Comparison of ENCODE assay signal across 14 mouse cellular contexts in the genomic region with DNA sequence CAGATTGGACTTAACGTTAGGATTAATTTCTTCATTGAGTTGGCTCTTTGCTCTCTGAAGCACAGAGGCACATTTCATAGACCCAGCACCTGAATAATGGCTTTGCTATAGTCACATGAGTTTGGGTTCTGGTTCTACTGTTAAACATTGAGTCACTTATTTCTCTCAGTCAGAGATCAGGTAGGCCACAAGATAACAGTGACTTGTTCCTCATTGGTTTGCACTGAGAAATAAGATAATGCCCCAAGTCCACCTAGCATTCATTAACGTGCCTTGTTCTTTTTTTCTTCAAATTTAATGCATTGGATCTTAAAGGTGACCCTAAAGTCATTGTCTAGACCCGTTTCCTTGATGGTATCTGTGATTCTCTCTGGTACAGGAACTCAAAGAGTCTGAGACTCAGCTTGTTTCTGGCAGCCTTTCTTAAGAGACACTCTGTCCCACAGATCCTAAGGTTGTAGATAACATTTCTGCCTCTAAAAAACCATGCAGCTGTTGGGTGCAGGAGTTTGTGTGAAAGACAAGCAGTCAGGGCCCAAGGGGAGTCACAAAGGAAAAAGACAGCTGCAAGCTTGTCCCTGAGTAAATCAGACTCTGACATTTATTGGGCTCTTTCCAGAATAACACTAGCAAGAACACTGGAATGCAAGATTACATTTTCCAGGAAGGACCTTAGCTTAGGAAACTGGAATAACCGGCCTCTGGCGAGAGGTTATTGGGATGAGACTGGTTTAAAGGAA. TPM values are rescaled to one million over a fixed set of nuclear protein-coding genes. Genes with fewer than 3 reads are reported as not detected.
A peak's percentile ranks its signal among the peaks of the same experiment; 100 is the strongest.
DNase-seq lines count a peak whose midpoint lies in the region; ATAC-seq lines count a peak whose summit lies in the region.
"Had no signal": no experiment of that assay in that cellular context is flagged by ENCODE, and none has a peak within 500 bp of the region (broad histone marks: within the 10 kb centered on the region; RNA-seq: fewer than 3 reads in every experiment).

No protein-coding gene starts in this region.

- no peaks in the 10 kb centered on the region for H3K36me3 ChIP-seq in kidney, embryonic 14.5 days (ENCODE audit: control insufficient read depth, insufficient read depth, low read length)
- no peaks in the 10 kb centered on the region for H3K36me3 ChIP-seq in heart, embryonic 16.5 days (ENCODE audit: control insufficient read depth, insufficient read depth)
- H3K36me3 ChIP-seq in limb, embryonic 15.5 days, result no peaks in the 10 kb centered on the region

- no peak overlapping the region for H3K4me2 ChIP-seq in kidney, embryonic 14.5 days (replicated peaks; ENCODE audit: low read depth, low read length)
- H3K4me2 ChIP-seq in heart, embryonic 16.5 days (ENCODE audit: low read depth, low read length), result no peak overlapping the region
- H3K4me2 ChIP-seq in limb, embryonic 15.5 days, result no peak overlapping the region

- H3K9me3 ChIP-seq in kidney, embryonic 14.5 days (ENCODE audit: control insufficient read depth, low read length), result no peaks in the 10 kb centered on the region
- H3K9me3 ChIP-seq in heart, embryonic 16.5 days (replicated peaks; ENCODE audit: control insufficient read depth, low read length), result no peaks in the 10 kb centered on the region
- no peaks in the 10 kb centered on the region for H3K9me3 ChIP-seq in limb, embryonic 15.5 days

- DNase-seq in kidney, adult 11 months, result peak; percentile 19
- peak; percentile 50 for DNase-seq in gonadal fat pad, adult 2 months (ENCODE audit: low read depth)
- DNase-seq in cerebellum, adult 8-10 months, result no peak
- no peak for DNase-seq in left cerebral cortex, postnatal 4 days
- DNase-seq: thymus, postnatal 4 days had no signal

- no peak for ATAC-seq in kidney, embryonic 14.5 days (ENCODE audit: low FRiP score, low TSS enrichment)
- no peak for ATAC-seq in heart, embryonic 16.5 days (replicated peaks; ENCODE audit: extremely low read depth, insufficient read depth, low FRiP score)
- ATAC-seq in limb, embryonic 15.5 days (ENCODE audit: insufficient number of reproducible peaks, low FRiP score, low TSS enrichment, low read depth), result no peak
- ATAC-seq: hindbrain, postnatal 0 days had no signal

- no peak overlapping the region for H3K4me3 ChIP-seq in kidney, embryonic 14.5 days (ENCODE audit: low read length)
- no peak overlapping the region for H3K4me3 ChIP-seq in heart, embryonic 16.5 days (ENCODE audit: low read length)
- no peak overlapping the region for H3K4me3 ChIP-seq in limb, embryonic 15.5 days
- H3K4me3 ChIP-seq: erythroblast, embryonic 14.5 days had no signal

- peaks cover 5% of the 10 kb centered on the region; the same call in 1 of the 2 replicates for H3K4me1 ChIP-seq in kidney, embryonic 14.5 days (ENCODE audit: control insufficient read depth, insufficient read depth, low read length)
- H3K4me1 ChIP-seq in heart, embryonic 16.5 days (ENCODE audit: control insufficient read depth, insufficient read depth, low read length), result peaks cover 20% of the 10 kb centered on the region
- H3K4me1 ChIP-seq in limb, embryonic 15.5 days, result no peaks in the 10 kb centered on the region; the same call in 1 of the 2 replicates

- no peaks in the 10 kb centered on the region for H3K27me3 ChIP-seq in kidney, embryonic 14.5 days (ENCODE audit: control insufficient read depth, insufficient read depth, low read length)
- no peaks in the 10 kb centered on the region for H3K27me3 ChIP-seq in heart, embryonic 16.5 days (ENCODE audit: control insufficient read depth, insufficient read depth, low read length)
- no peaks in the 10 kb centered on the region for H3K27me3 ChIP-seq in limb, embryonic 15.5 days

- WGBS in kidney, embryonic 14.5 days, result 45% methylated on average over 5 of the region's 5 CpGs
- 43% methylated on average over 5 of the region's 5 CpGs for WGBS in heart, embryonic 16.5 days
- WGBS in limb, embryonic 15.5 days, result 39% methylated on average over 5 of the region's 5 CpGs

- H3K27ac ChIP-seq in kidney, embryonic 14.5 days (ENCODE audit: low read depth, low read length), result no peak overlapping the region
- H3K27ac ChIP-seq in heart, embryonic 16.5 days (ENCODE audit: low read length), result peak overlapping the region; percentile 52
- peak overlapping the region; percentile 8; the same call in 1 of the 2 replicates for H3K27ac ChIP-seq in limb, embryonic 15.5 days
- H3K27ac ChIP-seq: hindbrain, postnatal 0 days had no signal

- intact Hi-C loops in left cerebral cortex, postnatal 4 days (cut with DNase I), result no loop called here

- no peak overlapping the region for H3K9ac ChIP-seq in kidney, embryonic 14.5 days (ENCODE audit: low read depth, low read length)
- 0 out of 2 replicates have a peak overlapping the region, but pooled peaks have one; percentile 17 for H3K9ac ChIP-seq in heart, embryonic 16.5 days (ENCODE audit: low read length)
- no peak overlapping the region for H3K9ac ChIP-seq in limb, embryonic 15.5 days

RNA-seq across cellular contexts. Expression of a gene that starts 17.9 kb away (rescaled TPM):
- polyA plus RNA-seq in kidney, embryonic 14.5 days (2014; fragmentation: Nextera tagmentation; extraction: Ambion mirVana), result not detected in 2 replicates
- polyA plus RNA-seq in gonadal fat pad, adult 2 months (2012; rRNA removed), result not detected in 2 replicates
- 0.41 TPM in 1 of 2 replicates, not detected in the other for polyA plus RNA-seq in heart, embryonic 16.5 days (2015; fragmentation: Nextera tagmentation; extraction: Ambion mirVana)
- not detected in 2 replicates for polyA plus RNA-seq in limb, embryonic 15.5 days (2015; fragmentation: Nextera tagmentation; extraction: Ambion mirVana)
- not detected for total RNA-seq in left cerebral cortex, postnatal 4 days (2021)
- total RNA-seq: common myeloid progenitor, adult 5-6 weeks; hindbrain, postnatal 0 days; layer of hippocampus, postnatal 10 days; liver, adult 2 months; megakaryocyte-erythroid progenitor cell, adult 5-6 weeks had no signal
- polyA plus RNA-seq: erythroblast, embryonic 14.5 days; hindbrain, postnatal 0 days; liver, adult 2 months had no signal

RNA-seq across cellular contexts. Expression of a gene that starts 38.9 kb away (rescaled TPM):
- polyA plus RNA-seq in kidney, embryonic 14.5 days (2014; fragmentation: Nextera tagmentation; extraction: Ambion mirVana), result 12.7 and 18.2 TPM in 2 replicates
- 0.54 and 1.3 TPM in 2 replicates for polyA plus RNA-seq in gonadal fat pad, adult 2 months (2012; rRNA removed)
- polyA plus RNA-seq in heart, embryonic 16.5 days (2015; fragmentation: Nextera tagmentation; extraction: Ambion mirVana), result 5.5 and 7.9 TPM in 2 replicates
- 5.6 and 7.5 TPM in 2 replicates for polyA plus RNA-seq in limb, embryonic 15.5 days (2015; fragmentation: Nextera tagmentation; extraction: Ambion mirVana)
- 1 to 10 TPM; 5.4 to 6.4 TPM for total RNA-seq in left cerebral cortex, postnatal 4 days (2021)

RNA-seq across cellular contexts. Expression of a gene that starts 39.0 kb away (rescaled TPM):
- polyA plus RNA-seq in kidney, embryonic 14.5 days (2014; fragmentation: Nextera tagmentation; extraction: Ambion mirVana), result 127 and 141 TPM in 2 replicates
- polyA plus RNA-seq in gonadal fat pad, adult 2 months (2012; rRNA removed), result 11.4 and 13.8 TPM in 2 replicates
- 110 and 111 TPM in 2 replicates for polyA plus RNA-seq in heart, embryonic 16.5 days (2015; fragmentation: Nextera tagmentation; extraction: Ambion mirVana)
- 137 and 145 TPM in 2 replicates for polyA plus RNA-seq in limb, embryonic 15.5 days (2015; fragmentation: Nextera tagmentation; extraction: Ambion mirVana)
- total RNA-seq in left cerebral cortex, postnatal 4 days (2021), result 10 to 100 TPM; 41.1 to 43.1 TPM

Comparison
In these comparisons a context has a peak if more than half of its experiments do, and no peak if none do; other contexts are left out.
1. DNase-seq: peak in kidney, adult 11 months (single experiment) and gonadal fat pad, adult 2 months (single experiment); none in cerebellum, adult 8-10 months (single experiment) and left cerebral cortex, postnatal 4 days (single experiment).